Mouse (Mus musculus) hindlimb bud, embryonic 11.5 days (tissue): Measurements from ENCODE around the gene Stat1.

Experiments
- DNase-seq: peaks from one replicate; pipeline ENCODE4 v3.0.0-alpha.2; 2012; ENCODE audit warnings: low read depth, low spot score; ENCODE audit errors: extremely low spot score

The Stat1 gene

GRCm38 (mm10) chr1:52118860-52119591 is at the start of gene Stat1:
Stat1 (plus strand) TSS chr1:52119440.
- DNase-seq = peak; percentile 46

DNA sequence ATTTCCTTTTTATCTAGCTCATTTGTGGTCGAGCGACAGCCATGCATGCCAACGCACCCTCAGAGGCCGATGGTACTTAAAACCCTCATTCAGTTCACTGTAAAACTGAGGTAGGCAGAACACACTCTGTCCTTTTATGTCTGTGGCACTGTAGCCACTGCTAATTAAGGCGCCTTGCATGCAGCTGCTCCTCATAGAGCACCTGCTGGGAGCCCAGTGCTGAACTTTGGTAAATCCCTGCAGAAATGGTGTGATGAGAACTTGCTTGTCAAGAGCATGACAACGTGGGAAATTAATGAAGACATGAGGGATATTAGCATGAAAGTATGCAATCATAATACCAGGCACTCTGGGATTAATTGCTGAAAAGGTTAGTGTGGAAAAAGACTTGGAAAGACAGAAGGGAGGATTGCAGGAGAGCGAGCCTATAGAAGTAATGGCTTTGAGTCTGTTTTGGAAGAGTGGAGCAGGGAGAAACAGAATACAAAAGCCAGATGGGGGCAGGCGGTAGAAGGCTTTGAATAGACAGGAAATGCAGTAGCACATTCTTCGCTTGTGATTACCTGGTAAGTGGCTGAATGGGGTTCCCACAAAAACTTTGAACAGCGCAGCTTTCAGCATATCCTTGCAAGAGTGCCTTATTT is 39.4 kb upstream of the Stat1 start:
- DNase-seq = peak; percentile 54

DNA sequence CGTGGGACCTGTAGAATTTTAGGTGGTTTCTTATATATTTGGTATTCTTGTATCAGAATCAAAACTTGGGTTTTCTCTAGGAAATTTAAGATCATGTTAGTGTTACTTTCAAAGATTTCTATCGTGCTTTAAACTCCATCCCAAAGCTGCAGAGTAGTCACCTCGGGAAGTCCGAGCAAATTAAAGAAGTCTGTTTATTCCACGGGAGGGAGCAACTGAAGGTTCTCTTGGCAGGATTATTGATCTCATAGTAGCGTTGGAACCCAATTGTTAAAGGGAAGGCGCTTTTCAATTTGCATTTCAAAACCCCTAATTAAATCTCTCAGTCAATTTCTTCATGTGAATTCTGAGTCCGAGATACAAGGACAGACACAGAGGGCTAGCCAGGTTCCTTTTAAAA is 38.9 kb upstream of the Stat1 start:
- DNase-seq = no peak

DNA sequence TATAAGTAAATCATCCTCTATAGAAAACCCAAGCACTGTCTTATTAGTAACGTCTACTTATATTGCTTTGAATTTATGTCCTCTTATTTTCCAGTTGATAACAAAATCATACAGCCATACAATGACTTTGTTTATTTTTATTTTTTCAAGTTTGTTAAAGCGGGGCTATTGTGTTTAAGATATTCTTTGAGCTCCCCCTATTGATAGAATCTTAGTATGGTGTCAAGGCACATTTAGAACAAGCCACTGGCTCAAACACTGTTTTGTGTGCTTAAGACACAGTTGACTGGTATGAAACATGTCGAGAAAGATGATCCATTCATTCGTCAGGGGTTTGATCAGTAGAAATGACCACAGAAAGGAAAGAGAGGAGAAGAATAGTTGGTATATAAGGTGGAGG is 33.0 kb upstream of the Stat1 start:
- DNase-seq = no peak

DNA sequence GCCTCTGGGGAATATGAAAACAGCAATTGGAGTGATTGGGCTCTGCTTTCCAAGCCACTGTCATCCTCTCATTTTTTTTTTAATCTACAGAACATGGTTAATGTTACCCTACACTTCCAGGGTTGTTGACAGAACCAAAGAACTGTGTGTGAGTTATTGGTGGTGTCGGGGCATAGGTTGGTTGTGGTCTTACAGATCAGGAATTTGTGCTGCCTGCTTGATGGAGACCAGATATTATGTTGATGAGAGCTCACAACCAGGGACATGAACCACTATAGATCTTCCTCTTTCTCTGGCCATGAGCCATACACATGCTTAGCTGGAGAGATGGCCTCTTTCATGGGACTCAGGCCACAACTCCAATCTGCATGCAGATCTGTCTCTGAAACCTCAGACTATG is 32.1 kb upstream of the Stat1 start:
- no peak for DNase-seq

GRCm38 (mm10) chr1:52088634-52089033 is 30.6 kb upstream of the Stat1 start:
- no peak for DNase-seq

DNA sequence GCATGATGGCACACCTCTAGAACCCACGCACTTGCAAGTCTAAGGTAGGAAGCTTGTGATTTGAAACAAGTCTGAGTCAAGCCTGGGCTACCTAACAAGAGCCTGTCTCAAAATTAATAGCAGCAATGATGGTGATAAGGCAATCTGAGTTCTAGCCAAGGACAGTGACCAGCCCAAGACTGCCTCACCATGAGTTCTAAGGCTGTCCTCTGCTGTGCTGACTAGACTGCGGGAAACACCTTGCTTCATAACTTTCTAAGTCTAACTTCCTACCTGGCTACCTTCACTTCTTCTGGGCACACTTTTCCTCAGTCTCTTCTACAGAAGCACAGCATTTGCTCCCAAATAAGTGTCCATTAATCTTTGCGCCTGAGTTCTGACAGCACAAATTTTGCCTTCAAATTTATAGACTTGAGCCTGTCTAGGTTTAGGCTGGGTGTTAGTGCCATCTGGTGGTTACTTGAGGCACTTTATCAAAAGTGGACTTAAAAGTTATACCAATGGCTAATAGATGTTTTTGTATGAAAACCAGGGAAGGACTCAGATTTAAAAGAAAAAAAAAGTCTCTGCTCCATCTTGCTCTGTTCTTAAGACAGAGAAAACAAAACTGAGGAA is 20.5 kb upstream of the Stat1 start:
- no peak for DNase-seq

- DNase-seq = no peak
Observed at GRCm38 (mm10) chr1:52100496-52100895, 18.7 kb upstream of the Stat1 start.

GRCm38 (mm10) chr1:52102795-52103194 is 16.4 kb upstream of the Stat1 start:
- DNase-seq = no peak

GRCm38 (mm10) chr1:52107206-52107605 is 12.0 kb upstream of the Stat1 start:
- DNase-seq = no peak

GRCm38 (mm10) chr1:52111217-52111616 is 8.0 kb upstream of the Stat1 start:
- DNase-seq = no peak

- DNase-seq = no peak
Observed at GRCm38 (mm10) chr1:52112301-52112700, 6.9 kb upstream of the Stat1 start.

- no peak for DNase-seq
Observed at GRCm38 (mm10) chr1:52113067-52113665, 6.1 kb upstream of the Stat1 start.

DNA sequence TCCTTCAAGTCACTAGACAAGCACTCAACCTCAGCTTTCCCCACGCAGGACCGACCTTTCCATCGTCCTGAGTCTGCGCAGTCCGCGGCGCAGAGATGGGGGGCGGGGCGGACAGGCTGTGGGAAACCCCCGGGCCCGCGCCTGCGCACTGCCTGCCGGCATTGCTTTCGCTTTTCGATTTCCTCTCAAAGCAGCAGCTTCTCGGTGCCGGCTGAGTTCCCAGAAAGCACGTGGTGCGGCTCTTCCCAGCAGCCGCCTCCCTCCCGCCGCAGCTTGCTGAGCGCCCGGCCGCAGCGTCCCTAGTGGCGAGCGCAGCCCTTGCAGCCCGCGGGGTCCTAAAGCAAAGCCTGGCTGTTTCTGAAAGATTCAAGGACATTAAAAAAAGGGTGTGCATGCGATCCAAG is 5.6 kb upstream of the Stat1 start:
- peak; percentile 79 for DNase-seq

- DNase-seq = no peak
Observed at GRCm38 (mm10) chr1:52116441-52116840, 2.8 kb upstream of the Stat1 start.

DNA sequence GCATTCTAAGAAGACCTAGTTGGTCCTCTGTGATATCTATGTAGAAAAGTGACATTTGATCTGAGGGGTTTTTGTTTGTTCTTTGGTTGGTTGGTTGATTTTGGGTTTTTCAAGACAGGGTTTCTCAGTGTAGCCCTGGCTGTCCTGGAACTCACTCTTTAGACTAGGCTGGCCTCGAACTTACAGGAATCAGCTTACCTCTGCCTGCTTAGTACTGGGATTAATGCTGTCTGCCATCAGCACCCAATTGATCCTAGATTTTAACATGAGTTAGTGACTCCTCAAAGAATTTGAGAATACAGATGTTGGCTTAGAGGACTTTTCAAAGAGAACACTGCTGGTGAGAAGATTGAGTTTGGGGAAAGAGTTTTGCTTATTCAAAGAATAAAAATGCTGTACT is 1.5 kb upstream of the Stat1 start:
- DNase-seq = no peak

DNA sequence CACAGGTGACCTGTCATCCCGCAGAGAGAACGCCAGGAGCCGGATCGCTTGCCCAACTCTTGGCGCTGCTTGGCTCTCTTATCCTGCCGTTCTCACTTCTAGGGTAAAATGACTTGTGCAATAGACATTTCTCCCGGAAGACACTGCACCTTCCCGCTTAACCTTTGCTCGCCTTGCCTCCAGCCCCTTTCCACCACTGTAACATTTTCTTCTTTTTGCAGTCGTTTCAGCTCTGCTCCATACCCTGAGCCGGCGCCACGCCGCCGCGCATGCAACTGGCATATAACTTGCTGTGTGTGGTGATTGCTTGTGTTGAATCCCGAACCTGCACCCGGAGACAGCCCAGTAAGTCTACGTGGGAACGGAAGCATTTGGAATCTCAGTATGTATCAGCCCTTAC is 451 bp downstream of the Stat1 start:
- DNase-seq = no peak

DNA sequence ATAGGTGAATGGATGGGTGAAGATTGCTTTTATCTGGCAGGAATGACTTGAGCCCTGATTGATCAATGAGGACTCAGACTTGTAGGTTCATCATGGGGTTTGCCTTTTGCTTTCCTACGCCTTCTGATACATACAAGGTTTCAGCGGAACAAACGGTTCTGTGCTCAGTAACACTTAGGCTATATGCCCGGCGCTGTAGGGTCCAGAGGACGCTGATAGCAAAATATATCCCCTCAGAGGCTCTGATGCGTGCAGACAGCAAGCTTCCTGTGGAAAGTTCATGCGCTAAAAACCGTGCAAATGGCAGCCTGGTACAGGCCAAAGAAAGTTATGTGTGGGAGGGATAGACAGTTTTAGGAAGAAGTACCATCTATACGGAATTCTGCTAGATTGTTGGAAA is 951 bp downstream of the Stat1 start:
- no peak for DNase-seq

- no peak for DNase-seq
Observed at GRCm38 (mm10) chr1:52121052-52121451, 1.8 kb downstream of the Stat1 start.

GRCm38 (mm10) chr1:52124818-52125217 is 5.6 kb downstream of the Stat1 start:
- DNase-seq = no peak

- no peak for DNase-seq
Observed at GRCm38 (mm10) chr1:52127350-52127749, 8.1 kb downstream of the Stat1 start.

DNA sequence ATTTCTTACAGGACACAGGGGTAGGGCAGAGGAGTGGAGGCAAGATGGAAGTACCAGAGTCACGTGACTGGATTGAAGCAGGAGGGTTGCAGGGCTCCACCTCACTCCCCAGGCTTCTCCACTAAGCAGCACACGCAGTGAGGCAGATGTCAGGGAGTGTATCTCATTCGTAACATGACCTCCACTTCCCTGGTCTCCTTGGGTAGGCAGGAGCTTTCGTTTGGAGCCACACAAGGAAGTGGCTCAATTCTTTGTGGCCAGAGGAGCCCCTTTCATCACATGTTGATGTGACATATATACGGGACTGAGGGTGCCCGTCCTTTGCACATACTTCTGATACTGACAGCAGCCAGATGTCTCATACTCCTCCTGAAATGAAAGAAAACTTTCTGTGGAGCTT is 10.6 kb downstream of the Stat1 start:
- DNase-seq = no peak
